Mouse (Mus musculus) urinary bladder, adult 2 months (tissue): Measurements from ENCODE around the gene E2f2. TPM values are rescaled to one million over a fixed set of nuclear protein-coding genes. Genes with fewer than 3 reads are reported as not detected.

Experiments used
- DNase-seq: peaks from one replicate; pipeline ENCODE4 v3.0.0; 2022; ENCODE audit warnings: low spot score
- polyA plus RNA-seq: library from polyadenylated mRNA; depleted of rRNA; stranded (reverse); fragments of >200 nt; gene quantifications from 2 replicates; pipeline ENCODE4 v1.2.3, GENCODE M21; 2012; rRNA removed

E2f2 gene
- polyA plus RNA-seq, 1 experiment, result 0.50 TPM

DNA sequence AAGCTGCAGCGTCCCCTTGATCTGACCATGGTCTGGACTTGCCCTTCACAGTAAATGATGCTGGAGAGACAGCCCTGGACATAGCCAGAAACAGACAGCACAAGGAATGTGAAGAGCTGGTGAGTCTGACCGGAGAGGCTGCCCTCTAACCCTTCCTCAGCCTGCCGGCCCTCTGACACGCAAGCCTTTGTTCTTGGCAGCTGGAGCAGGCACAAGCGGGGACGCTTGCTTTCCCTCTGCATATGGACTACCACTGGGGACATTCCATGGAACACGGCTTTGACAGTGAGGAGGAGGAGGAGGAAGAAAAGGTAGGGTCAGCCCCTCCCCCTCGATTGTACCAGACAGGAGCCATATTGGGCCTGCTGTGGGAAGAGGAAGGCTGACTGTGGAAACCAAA is 68.8 kb downstream of the E2f2 start:
- no peak for DNase-seq

DNA sequence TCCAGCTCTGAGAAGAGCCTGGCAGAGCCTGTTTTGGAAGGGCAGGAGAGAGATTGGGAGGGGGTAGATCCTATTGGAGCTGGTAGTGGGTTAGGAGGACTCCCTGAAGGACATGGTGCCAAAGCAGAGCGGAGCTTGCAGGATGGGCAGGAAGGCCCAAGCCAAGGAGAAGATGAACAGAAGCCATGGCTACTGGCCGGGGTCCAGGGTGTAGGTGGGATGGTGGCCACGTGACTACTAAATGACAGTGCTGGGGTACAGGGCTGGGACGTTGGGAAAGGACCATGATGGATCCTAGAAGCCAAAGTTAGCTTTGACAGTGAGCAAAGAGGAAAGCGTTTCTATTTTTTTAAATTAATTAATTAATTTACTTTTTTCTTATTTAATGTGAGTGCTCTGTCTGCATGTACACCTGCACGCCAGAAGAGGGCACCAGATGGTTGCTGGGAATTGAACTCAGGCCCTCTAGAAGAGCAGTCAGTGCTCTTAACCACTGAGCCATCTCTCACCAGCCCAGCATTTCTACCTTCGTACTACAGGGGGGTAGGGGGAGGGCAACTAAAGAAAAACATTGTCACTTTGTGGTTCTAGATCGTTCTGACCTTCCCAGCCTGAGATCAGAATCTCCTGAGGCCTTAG is 70.0 kb downstream of the E2f2 start:
- DNase-seq, result no peak

DNA sequence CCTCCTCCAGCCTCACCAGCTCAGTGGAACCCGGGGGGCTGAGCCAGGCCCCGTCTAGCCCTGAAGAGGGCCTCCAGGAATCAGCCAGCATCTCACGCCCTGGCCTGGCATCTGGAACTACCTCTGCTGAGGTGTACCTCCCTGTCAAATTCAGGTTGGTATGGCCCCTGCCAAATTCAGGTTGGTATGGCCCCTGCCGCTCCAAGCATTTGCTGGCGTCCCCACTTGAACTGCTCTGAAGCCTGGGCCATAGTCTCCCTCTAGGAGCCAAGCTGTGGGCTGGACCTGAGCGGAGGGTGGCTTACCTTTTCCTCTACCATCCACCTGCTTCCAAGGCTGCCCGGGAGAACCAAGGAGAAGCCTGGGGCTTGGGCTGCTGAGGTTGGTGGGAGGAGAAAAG is 70.5 kb downstream of the E2f2 start:
- DNase-seq, result no peak

DNA sequence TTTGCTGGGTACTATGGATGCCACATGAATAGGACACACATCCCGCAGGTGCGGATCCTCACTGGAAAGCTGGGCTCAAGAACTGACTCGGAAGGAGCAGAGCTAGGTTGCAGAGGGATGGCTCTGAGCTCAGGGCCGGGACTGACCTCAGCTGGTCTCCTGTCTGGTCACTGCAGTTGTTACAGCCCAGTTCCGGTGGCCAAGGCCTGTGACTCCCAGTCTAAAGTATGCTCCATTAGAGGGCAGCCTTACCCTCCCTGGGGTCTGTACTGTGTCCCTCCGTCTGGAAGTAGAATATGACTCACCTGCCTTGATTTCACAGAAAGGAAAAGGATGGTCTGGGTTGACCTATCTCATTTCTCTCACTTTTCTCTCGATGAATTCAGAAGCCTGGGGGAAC is 72.0 kb downstream of the E2f2 start:
- DNase-seq, result no peak

Other genes starting within 250 kb of the E2f2 start
- 64.9 and 79.9 TPM in 2 replicates for gene Hmgcl, start 225.9 kb upstream of the E2f2 start, polyA plus RNA-seq
- 20.4 and 36.8 TPM in 2 replicates for gene Gale, start 208.7 kb upstream of the E2f2 start, polyA plus RNA-seq
- gene Lypla2, start 199.8 kb upstream of the E2f2 start, polyA plus RNA-seq, result 55.2 and 63.6 TPM in 2 replicates
- gene Pithd1, start 185.1 kb upstream of the E2f2 start, polyA plus RNA-seq, result 41.4 and 46.9 TPM in 2 replicates
- gene Eloa, start 150.6 kb upstream of the E2f2 start, polyA plus RNA-seq, result 25.2 and 28.1 TPM in 2 replicates
- gene Rpl11, start 119.0 kb upstream of the E2f2 start, polyA plus RNA-seq, result 979 and 1,127 TPM in 2 replicates
- gene Id3, start 28.9 kb upstream of the E2f2 start, polyA plus RNA-seq, result 272 and 386 TPM in 2 replicates
- gene Asap3, start 34.0 kb downstream of the E2f2 start, polyA plus RNA-seq, result 11.7 and 11.8 TPM in 2 replicates
- 42.6 and 65.1 TPM in 2 replicates for gene Tcea3, start 75.3 kb downstream of the E2f2 start, polyA plus RNA-seq
- 41.0 and 50.3 TPM in 2 replicates for gene Zfp46, start 112.3 kb downstream of the E2f2 start, polyA plus RNA-seq
- 58.3 and 61.1 TPM in 2 replicates for gene Hnrnpr, start 138.5 kb downstream of the E2f2 start, polyA plus RNA-seq